Mouse (Mus musculus) heart, adult 2 months (tissue): ENCODE results near the gene Olfr1315-ps1.

Experiments
- CTCF ChIP-seq: fragments of 200-600 bp; IDR thresholded peaks from 2 replicates; pipeline ENCODE4 v1.8.1; 2022; ENCODE audit warnings: antibody characterized with exemption, mild to moderate bottlenecking, moderate library complexity
- POLR2A ChIP-seq: fragments of 200-500 bp; IDR thresholded peaks from 2 replicates; pipeline ENCODE4 v1.6.1; 2011; ENCODE audit warnings: mild to moderate bottlenecking, low read depth, low read length, control low read depth; ENCODE audit not compliant: insufficient read depth

GRCm38 (mm10) chr2:112077743-112078142 lies 37.5 kb downstream of the Olfr1315-ps1 start, which contains the start of gene Olfr1313:
- TF ChIP-seq POLR2A (no peak), CTCF (no peak)
